Mouse (Mus musculus) liver, embryonic 14.5 days (tissue): ENCODE data around the gene Ext2.

Experiments
- CTCF ChIP-seq: IDR thresholded peaks from 2 replicates; pipeline ENCODE4 v1.5.1; 2016; ENCODE audit warnings: antibody characterized with exemption, low read depth, control low read depth
- EP300 ChIP-seq: IDR thresholded peaks from 2 replicates; pipeline ENCODE4 v1.6.1; 2016; ENCODE audit warnings: antibody characterized with exemption, low read depth

DNA sequence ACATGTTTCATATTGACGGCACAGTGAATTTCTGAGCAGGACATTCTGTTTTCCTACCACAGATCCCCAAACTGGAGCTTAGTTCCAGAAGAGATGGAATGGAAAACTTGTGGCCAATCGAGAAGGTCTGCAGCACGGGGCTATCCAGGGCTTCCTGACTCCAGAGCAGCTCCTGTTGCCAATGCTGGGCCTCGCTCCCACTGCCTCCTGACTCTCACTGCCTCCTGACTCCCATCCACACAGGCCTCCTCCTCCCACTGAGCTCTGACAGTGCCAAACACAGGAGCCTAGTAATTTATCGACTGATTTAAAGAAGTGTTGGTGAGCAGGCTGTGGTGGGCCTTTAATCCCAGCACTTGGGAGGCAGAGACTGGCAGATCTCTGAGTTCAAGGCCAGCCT, 14.3 kb downstream of the Ext2 start:
- TF ChIP-seq EP300 (no peak), CTCF (no peak)
